Mouse (Mus musculus): ENCODE results near the gene Ssr1. TPM values are rescaled to one million over a fixed set of nuclear protein-coding genes. Genes with fewer than 3 reads are reported as not detected.

The Ssr1 gene
- polyA plus RNA-seq, 1 experiment from 2014 or later = 152 TPM

DNA sequence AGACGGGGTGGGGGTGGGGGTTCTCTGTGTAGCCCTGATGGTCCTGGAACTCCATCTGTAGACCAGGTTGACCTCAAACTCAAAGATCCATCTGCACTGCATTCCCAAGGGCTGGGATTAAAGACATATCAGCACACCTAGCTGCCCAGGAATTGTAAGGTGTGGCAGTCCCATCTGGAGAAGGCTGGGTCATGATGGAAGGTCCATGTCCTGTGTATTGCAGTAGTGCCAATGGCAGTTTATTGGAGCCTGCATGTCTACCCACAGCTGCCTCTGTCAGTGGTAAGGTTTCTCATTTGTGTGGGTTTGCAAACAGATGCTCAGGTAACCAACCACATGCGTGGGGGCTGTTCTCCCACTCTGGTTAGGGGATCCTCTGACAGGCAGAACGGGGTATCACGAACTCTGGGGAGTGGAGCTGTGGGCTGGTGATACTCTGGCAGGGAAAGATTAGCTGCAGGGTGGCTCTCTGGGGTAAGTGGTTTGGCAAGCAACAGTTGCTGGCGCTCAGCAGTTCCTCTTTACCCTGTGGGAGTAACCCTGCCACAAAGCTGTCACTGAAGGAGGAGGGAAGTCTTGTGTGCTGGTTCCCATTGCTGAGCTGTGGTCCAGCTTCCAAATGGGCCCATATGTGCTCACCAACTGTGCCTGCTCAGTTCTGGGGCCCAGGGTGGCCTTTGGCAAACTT is 15.8 kb upstream of the Ssr1 start:
- no peak for ATAC-seq (ENCODE audit: insufficient number of reproducible peaks, low FRiP score, low TSS enrichment, low read depth)
- WGBS = 84% methylated on average over 5 of the region's 5 CpGs

DNA sequence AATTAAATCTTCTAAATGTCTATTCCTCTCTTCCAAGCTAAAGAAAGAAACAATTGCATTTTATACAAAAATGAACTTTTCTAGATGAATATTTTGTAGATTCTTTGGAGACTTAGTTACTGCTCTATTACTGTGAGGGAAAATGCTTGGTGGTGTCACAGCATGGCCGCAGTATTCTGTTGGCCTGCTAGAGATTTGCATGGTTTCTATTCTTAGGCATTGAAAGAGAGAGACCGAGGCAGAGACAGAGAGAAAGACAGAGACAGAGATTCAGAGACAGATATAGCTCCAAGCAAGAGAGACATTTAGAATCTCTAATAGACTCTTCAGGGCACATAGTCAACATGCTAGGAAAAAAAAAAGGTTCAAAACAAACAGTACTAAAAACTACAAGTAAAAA is 14.0 kb upstream of the Ssr1 start:
- Histone ChIP-seq H3K4me2 (no peak overlapping the region), H3K36me3 (no peaks in the 10 kb centered on the region), H3K27me3 (no peaks in the 10 kb centered on the region), H3K27ac (no peak overlapping the region), H3K4me1 (no peaks in the 10 kb centered on the region), H3K9ac (no peak overlapping the region), H3K9me3 (no peaks in the 10 kb centered on the region), H3K4me3 (no peak overlapping the region)
- ATAC-seq (ENCODE audit: insufficient number of reproducible peaks, low FRiP score, low TSS enrichment, low read depth) = no peak
- 90% methylated on average over 2 of the region's 2 CpGs for WGBS

More for the DNA sequence above, 15.8 kb upstream of the Ssr1 start:
- Histone ChIP-seq H3K4me3 (no peak overlapping the region), H3K9me3 (no peaks in the 10 kb centered on the region), H3K4me1 (no peaks in the 10 kb centered on the region), H3K27ac (no peak overlapping the region), H3K36me3 (no peaks in the 10 kb centered on the region), H3K27me3 (no peaks in the 10 kb centered on the region), H3K9ac (no peak overlapping the region), H3K4me2 (no peak overlapping the region)

DNA sequence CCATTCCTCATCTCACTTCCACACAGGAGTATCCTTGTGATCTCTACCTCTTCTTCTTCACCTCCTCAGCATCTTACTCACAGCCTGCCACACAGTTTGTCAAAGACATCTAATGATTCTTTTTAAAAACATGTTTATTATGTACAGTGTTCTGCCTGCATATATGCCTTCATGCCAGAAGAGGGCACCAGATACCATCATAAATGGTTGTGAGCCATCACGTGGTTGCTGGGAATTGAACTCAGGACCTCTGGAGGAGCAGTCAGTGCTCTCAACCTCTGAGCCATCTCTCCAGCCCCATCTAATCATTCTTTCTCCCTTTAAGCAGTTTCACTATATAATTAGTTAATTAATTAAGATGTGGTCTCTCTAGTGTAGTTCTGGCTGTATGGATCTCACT is 8.4 kb upstream of the Ssr1 start:
- no peaks in the 10 kb centered on the region for H3K27me3 ChIP-seq
- H3K4me2 ChIP-seq = no peak overlapping the region
- no peak for ATAC-seq (ENCODE audit: insufficient number of reproducible peaks, low FRiP score, low TSS enrichment, low read depth)
- no peak overlapping the region for H3K27ac ChIP-seq
- no peak overlapping the region for H3K9ac ChIP-seq
- H3K9me3 ChIP-seq = no peaks in the 10 kb centered on the region
- no peak overlapping the region for H3K4me3 ChIP-seq
- WGBS = 45% methylated on average over 1 of the region's 1 CpGs
- no peaks in the 10 kb centered on the region for H3K4me1 ChIP-seq
- H3K36me3 ChIP-seq = no peaks in the 10 kb centered on the region

DNA sequence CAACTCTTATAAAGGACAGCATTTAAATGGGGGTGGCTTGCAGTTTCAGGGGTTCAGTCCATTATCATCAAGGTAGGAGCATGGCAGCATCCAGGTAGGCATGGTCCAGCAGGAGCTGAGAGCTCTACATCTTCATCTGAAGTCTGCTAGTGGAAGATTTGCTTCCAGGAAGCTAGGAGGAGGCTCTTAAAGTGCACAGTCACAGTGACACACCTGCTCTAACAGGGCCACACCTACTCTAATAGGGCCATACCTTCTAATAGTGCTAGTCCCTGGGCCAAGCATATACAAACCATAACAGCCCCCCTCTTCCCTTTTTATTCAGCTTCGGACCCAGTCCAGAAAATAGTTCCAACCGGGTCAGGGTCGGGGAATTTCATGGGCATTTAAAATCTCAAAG is 5.7 kb upstream of the Ssr1 start:
- ATAC-seq (ENCODE audit: insufficient number of reproducible peaks, low FRiP score, low TSS enrichment, low read depth) = no peak
- H3K4me2 ChIP-seq = no peak overlapping the region
- no peak overlapping the region for H3K4me3 ChIP-seq
- H3K9ac ChIP-seq = no peak overlapping the region
- no peaks in the 10 kb centered on the region for H3K27me3 ChIP-seq
- H3K9me3 ChIP-seq = no peaks in the 10 kb centered on the region
- no peaks in the 10 kb centered on the region for H3K4me1 ChIP-seq
- 80% methylated on average over 3 of the region's 3 CpGs for WGBS
- H3K36me3 ChIP-seq = no peaks in the 10 kb centered on the region
- no peak overlapping the region for H3K27ac ChIP-seq

DNA sequence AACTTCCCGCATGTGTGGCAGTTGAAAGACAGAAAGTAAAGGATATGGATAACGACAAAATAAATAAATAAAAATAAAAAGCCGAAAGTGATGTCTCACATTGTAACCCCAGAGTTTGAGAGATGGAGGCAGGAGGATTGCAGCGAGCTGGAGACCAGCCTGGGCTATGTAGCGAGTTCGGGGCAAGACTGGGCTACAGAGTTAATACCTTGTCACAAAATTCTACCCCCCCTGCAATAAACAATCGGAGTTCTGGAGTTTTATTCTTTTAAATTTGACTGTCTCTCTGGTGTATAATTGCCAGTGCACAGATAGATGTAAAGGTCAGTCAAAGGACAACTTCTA is 360 bp upstream of the Ssr1 start:
- 0 out of 2 replicates have a peak, but pooled peaks have one; percentile 28 for ATAC-seq (ENCODE audit: insufficient number of reproducible peaks, low FRiP score, low TSS enrichment, low read depth)
- Histone ChIP-seq H3K36me3 (peaks cover 18% of the 10 kb centered on the region), H3K27me3 (no peaks in the 10 kb centered on the region), H3K9ac (peak overlapping the region; percentile 21; the same call in 1 of the 2 replicates), H3K4me3 (peak overlapping the region; percentile 99), H3K4me1 (peaks cover 5% of the 10 kb centered on the region; the same call in 1 of the 2 replicates), H3K9me3 (no peaks in the 10 kb centered on the region), H3K27ac (peak overlapping the region; percentile 97), H3K4me2 (peak overlapping the region; percentile 55)
- WGBS = 15% methylated on average over 7 of the region's 7 CpGs

DNA sequence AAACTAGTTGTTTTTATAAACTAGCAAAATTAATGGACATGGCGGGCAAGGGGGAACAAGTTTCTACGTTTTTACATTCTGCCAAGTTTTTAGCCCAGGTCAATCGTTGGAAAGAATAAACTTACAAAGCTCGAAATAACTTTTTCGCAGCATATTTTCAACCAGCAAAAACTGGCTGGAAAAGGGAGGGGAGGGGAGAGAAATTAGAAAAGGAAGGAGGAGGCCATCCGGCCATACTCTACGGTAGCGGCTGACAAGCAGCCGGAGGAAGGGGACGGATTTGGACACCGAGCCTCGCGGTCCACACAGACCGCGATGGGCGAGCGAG is 677 bp downstream of the Ssr1 start:
- H3K36me3 ChIP-seq = peaks cover 28% of the 10 kb centered on the region
- H3K27ac ChIP-seq = peak overlapping the region; percentile 97
- H3K9ac ChIP-seq = peak overlapping the region; percentile 96
- H3K4me2 ChIP-seq = peak overlapping the region; percentile 55
- H3K27me3 ChIP-seq = no peaks in the 10 kb centered on the region
- H3K9me3 ChIP-seq = no peaks in the 10 kb centered on the region
- peak overlapping the region; percentile 99 for H3K4me3 ChIP-seq
- WGBS = under 1% methylated on average over 17 of the region's 17 CpGs
- H3K4me1 ChIP-seq = peaks cover 5% of the 10 kb centered on the region; the same call in 1 of the 2 replicates
- no peak for ATAC-seq (ENCODE audit: insufficient number of reproducible peaks, low FRiP score, low TSS enrichment, low read depth)

- peak overlapping the region; percentile 99 for H3K4me3 ChIP-seq
Observed at GRCm38 (mm10) chr13:37992638-37993371, 1.2 kb downstream of the Ssr1 start.

GRCm38 (mm10) chr13:37989701-37990100 is 4.3 kb downstream of the Ssr1 start:
- H3K4me3 ChIP-seq = no peak overlapping the region
- no peaks in the 10 kb centered on the region for H3K9me3 ChIP-seq
- no peaks in the 10 kb centered on the region for H3K27me3 ChIP-seq
- no peak for ATAC-seq (ENCODE audit: insufficient number of reproducible peaks, low FRiP score, low TSS enrichment, low read depth)
- H3K4me1 ChIP-seq = peaks cover 5% of the 10 kb centered on the region; the same call in 1 of the 2 replicates
- peaks cover 62% of the 10 kb centered on the region for H3K36me3 ChIP-seq
- H3K27ac ChIP-seq = no peak overlapping the region
- H3K4me2 ChIP-seq = no peak overlapping the region
- WGBS = 89% methylated on average over 8 of the region's 8 CpGs
- H3K9ac ChIP-seq = no peak overlapping the region

More at GRCm38 (mm10) chr13:37992638-37993371, 1.2 kb downstream of the Ssr1 start:
- Histone ChIP-seq H3K36me3 (peaks cover 34% of the 10 kb centered on the region), H3K9me3 (no peaks in the 10 kb centered on the region), H3K4me2 (peak overlapping the region; percentile 55), H3K27me3 (no peaks in the 10 kb centered on the region), H3K4me1 (peaks cover 5% of the 10 kb centered on the region; the same call in 1 of the 2 replicates), H3K27ac (peak overlapping the region; percentile 97), H3K9ac (peak overlapping the region; percentile 96)
- ATAC-seq (ENCODE audit: insufficient number of reproducible peaks, low FRiP score, low TSS enrichment, low read depth) = no peak
- WGBS = 2% methylated on average over 10 of the region's 10 CpGs

DNA sequence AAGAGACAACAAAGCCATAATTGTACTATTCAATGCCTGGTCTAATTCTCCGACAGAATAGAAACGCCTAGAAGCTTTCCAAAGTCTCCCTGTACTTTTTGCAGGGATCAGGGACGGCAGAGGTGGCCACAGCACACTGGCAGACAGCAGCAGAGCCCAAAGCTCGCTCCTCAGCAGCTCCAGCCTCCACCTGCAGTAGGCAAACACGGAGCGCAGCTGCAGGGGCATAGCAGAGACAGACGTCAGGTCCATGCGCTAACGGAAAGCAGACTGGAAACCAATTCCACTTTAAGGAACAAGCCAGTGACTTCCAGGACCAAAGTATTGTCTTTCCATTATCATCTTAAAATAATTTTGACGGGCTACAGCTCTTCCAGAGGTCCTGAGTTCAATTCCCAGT is 7.9 kb downstream of the Ssr1 start:
- no peak overlapping the region for H3K4me3 ChIP-seq
- H3K27me3 ChIP-seq = no peaks in the 10 kb centered on the region
- no peak overlapping the region for H3K4me2 ChIP-seq
- no peak for ATAC-seq (ENCODE audit: insufficient number of reproducible peaks, low FRiP score, low TSS enrichment, low read depth)
- H3K9ac ChIP-seq = no peak overlapping the region
- no peaks in the 10 kb centered on the region for H3K9me3 ChIP-seq
- peaks cover under 1% of the 10 kb centered on the region; the same call in 1 of the 2 replicates for H3K4me1 ChIP-seq
- peaks cover 88% of the 10 kb centered on the region for H3K36me3 ChIP-seq
- H3K27ac ChIP-seq = no peak overlapping the region
- 84% methylated on average over 10 of the region's 10 CpGs for WGBS

GRCm38 (mm10) chr13:37981063-37981462 is 13.0 kb downstream of the Ssr1 start:
- Histone ChIP-seq H3K4me2 (no peak overlapping the region), H3K9me3 (no peaks in the 10 kb centered on the region), H3K4me3 (no peak overlapping the region), H3K36me3 (peaks cover 81% of the 10 kb centered on the region), H3K4me1 (no peaks in the 10 kb centered on the region), H3K27me3 (no peaks in the 10 kb centered on the region), H3K27ac (no peak overlapping the region), H3K9ac (no peak overlapping the region)
- 89% methylated on average over 5 of the region's 5 CpGs for WGBS
- ATAC-seq (ENCODE audit: insufficient number of reproducible peaks, low FRiP score, low TSS enrichment, low read depth) = no peak

- Histone ChIP-seq H3K27ac (no peak overlapping the region), H3K36me3 (peaks cover 82% of the 10 kb centered on the region), H3K4me1 (no peaks in the 10 kb centered on the region), H3K4me2 (no peak overlapping the region), H3K9ac (no peak overlapping the region), H3K27me3 (no peaks in the 10 kb centered on the region), H3K4me3 (no peak overlapping the region), H3K9me3 (no peaks in the 10 kb centered on the region)
- WGBS = 90% methylated on average over 10 of the region's 10 CpGs
- no peak for ATAC-seq (ENCODE audit: insufficient number of reproducible peaks, low FRiP score, low TSS enrichment, low read depth)
Observed at GRCm38 (mm10) chr13:37980346-37980745, 13.7 kb downstream of the Ssr1 start.

DNA sequence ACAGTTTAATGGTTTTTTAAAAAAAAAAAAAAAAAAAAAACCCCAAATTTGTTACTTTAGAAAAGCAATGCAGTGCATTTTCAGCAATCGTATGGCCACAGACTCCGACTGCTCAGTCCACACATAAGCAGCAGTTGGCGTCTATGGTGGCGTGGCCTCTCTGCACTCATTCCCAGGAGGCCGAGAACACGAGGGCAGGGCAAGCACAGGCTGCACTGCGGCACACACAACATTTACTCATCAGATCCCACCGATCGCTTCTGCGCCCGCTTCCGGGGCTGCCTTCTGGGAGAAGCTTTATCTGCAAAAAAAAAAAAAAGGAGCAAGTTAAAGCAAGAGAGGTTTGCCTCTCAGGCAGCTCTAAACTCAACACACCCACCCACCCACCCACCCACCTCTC is 14.5 kb downstream of the Ssr1 start:
- ATAC-seq (ENCODE audit: insufficient number of reproducible peaks, low FRiP score, low TSS enrichment, low read depth) = no peak
- Histone ChIP-seq H3K4me2 (no peak overlapping the region), H3K27me3 (no peaks in the 10 kb centered on the region), H3K4me1 (no peaks in the 10 kb centered on the region), H3K27ac (no peak overlapping the region), H3K4me3 (no peak overlapping the region), H3K9ac (no peak overlapping the region), H3K36me3 (peaks cover 78% of the 10 kb centered on the region), H3K9me3 (no peaks in the 10 kb centered on the region)
- WGBS = 95% methylated on average over 12 of the region's 12 CpGs

All from limb, embryonic 15.5 days (tissue).